Mouse (Mus musculus): ENCODE data around the gene Chga. TPM values are rescaled to one million over a fixed set of nuclear protein-coding genes. Genes with fewer than 3 reads are reported as not detected.

The Chga gene
- polyA plus RNA-seq, 1 experiment from 2014 or later, result 129 TPM

DNA sequence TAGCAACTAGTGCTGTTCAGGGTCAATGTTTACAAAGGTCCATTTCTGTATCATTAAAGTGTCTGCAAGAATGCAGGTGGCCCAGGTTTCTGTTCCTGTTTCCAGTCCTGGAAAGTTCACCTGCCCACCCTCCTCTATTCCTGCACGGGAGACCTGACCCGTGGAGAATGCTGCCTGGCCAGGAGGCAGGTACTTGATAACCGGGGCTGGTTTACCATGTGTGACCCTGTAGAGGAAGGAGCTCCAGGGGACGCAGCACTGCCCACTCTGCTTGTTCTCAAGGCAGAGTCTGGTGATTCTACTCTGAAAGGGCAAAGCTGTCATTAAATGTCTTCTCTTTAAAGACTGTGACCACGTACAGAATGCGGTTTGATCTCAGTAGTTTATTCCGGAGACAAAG is 13.4 kb downstream of the Chga start:
- no peaks in the 10 kb centered on the region for H3K9me3 ChIP-seq
- no peak overlapping the region for H3K27ac ChIP-seq (replicated peaks)
- no peaks in the 10 kb centered on the region for H3K4me1 ChIP-seq (replicated peaks)
- H3K4me3 ChIP-seq, result no peak overlapping the region
- H3K27me3 ChIP-seq, result no peaks in the 10 kb centered on the region
- ATAC-seq (ENCODE audit: low read depth), result no peak
- peaks cover 37% of the 10 kb centered on the region; the same call in 1 of the 2 replicates for H3K36me3 ChIP-seq
- no peak overlapping the region for H3K9ac ChIP-seq
- WGBS, result 75% methylated on average over 7 of the region's 7 CpGs
- H3K4me2 ChIP-seq, result no peak overlapping the region

DNA sequence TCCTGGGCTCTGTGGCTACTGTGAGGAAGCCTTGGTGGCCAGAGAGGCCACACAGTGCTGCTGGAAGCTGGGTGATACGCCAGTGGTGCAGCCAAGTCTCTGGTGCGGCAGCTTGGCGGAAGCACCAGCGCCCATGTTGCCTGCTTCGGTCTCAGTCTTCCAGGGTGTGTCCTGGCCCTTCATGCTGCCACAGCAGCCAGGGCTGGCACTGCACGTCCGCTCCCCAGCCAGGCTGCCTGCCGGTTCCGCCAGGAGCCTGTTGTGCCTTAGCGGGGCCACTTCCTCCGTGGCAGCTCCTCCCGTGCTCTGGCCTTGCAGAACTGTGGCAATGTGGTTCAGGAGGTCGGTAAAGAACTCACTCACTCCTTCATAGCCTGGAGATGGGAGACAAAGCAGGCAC is 15.3 kb downstream of the Chga start:
- Histone ChIP-seq H3K4me3 (no peak overlapping the region), H3K4me1 (replicated peaks) (no peaks in the 10 kb centered on the region), H3K27me3 (no peaks in the 10 kb centered on the region), H3K36me3 (peaks cover 36% of the 10 kb centered on the region; the same call in 1 of the 2 replicates), H3K9me3 (no peaks in the 10 kb centered on the region), H3K4me2 (no peak overlapping the region), H3K9ac (no peak overlapping the region), H3K27ac (replicated peaks) (no peak overlapping the region)
- WGBS, result 90% methylated on average over 13 of the region's 13 CpGs
- no peak for ATAC-seq (ENCODE audit: low read depth)

DNA sequence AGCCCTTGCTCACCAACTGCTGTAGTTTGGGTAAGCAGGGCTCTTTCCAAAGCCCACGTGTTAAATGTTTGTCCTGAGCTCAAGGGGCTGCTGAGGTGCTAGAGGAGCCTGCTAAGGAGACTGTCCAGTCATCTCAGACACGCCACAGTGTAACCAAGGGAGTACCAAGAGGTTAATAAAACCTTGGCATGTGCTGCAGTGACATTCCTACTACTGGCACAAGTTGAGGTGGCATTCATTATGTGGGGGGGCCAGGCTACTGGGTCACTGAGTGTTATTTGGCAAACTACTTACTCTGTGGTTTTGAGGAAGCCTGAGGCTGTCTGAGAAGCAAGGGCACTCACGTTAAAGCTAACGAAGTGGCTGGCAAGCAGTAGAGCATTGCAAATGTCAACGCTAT is 16.0 kb downstream of the Chga start:
- 79% methylated on average over 5 of the region's 5 CpGs for WGBS
- Histone ChIP-seq H3K27me3 (no peaks in the 10 kb centered on the region), H3K9me3 (no peaks in the 10 kb centered on the region), H3K4me2 (no peak overlapping the region), H3K4me1 (replicated peaks) (no peaks in the 10 kb centered on the region), H3K36me3 (peaks cover 36% of the 10 kb centered on the region; the same call in 1 of the 2 replicates), H3K9ac (no peak overlapping the region; the same call in 1 of the 2 replicates), H3K4me3 (no peak overlapping the region), H3K27ac (replicated peaks) (no peak overlapping the region)
- no peak for ATAC-seq (ENCODE audit: low read depth)

DNA sequence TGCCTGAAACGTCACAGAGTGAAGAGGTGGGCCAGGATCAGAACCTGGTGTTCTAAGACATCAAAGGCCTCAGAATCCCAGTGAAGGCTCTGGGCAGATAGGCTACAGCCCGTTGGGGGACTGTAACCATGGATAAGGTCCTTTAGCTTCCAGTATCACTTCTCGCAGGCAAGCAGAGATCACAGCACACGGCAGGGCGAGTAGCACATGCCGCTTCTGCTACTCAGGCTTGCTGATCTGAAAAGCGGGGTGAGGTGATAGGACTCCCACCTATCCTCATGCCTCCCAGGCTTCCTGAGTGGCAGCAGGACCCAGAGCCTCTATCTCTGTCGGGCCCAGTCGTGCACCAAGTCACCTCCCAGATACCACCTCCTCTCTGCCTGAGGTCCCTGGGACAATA is 16.9 kb downstream of the Chga start:
- no peaks in the 10 kb centered on the region for H3K9me3 ChIP-seq
- H3K4me1 ChIP-seq (replicated peaks), result no peaks in the 10 kb centered on the region
- H3K4me3 ChIP-seq, result no peak overlapping the region
- ATAC-seq (ENCODE audit: low read depth), result no peak
- H3K27me3 ChIP-seq, result no peaks in the 10 kb centered on the region
- H3K27ac ChIP-seq (replicated peaks), result no peak overlapping the region
- H3K4me2 ChIP-seq, result no peak overlapping the region
- peaks cover 36% of the 10 kb centered on the region; the same call in 1 of the 2 replicates for H3K36me3 ChIP-seq
- 90% methylated on average over 9 of the region's 9 CpGs for WGBS
- H3K9ac ChIP-seq, result no peak overlapping the region

DNA sequence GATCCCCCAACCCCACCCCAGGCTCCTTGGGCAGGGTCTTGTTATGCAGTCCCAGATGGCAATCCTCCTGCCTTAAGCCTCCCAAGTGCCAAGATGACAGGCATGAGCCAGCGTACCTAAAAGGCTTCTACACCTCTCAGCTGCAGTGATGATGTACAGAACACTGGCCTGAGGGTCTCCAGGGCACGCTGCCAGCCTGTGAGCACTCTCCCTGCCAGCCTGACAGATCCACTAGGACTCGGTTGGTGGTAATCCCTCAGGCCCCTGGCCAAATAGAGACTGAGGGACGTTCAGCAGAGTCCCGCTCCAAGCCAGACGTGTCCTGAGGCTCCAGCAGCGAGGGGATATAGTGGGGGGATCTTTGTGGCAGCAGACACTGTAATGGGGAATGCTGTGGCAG is 18.3 kb downstream of the Chga start:
- no peaks in the 10 kb centered on the region for H3K27me3 ChIP-seq
- H3K4me2 ChIP-seq, result no peak overlapping the region
- H3K27ac ChIP-seq (replicated peaks), result no peak overlapping the region
- no peak overlapping the region for H3K4me3 ChIP-seq
- ATAC-seq (ENCODE audit: low read depth), result no peak
- peaks cover 44% of the 10 kb centered on the region for H3K36me3 ChIP-seq
- 71% methylated on average over 7 of the region's 7 CpGs for WGBS
- no peaks in the 10 kb centered on the region for H3K9me3 ChIP-seq
- H3K4me1 ChIP-seq (replicated peaks), result no peaks in the 10 kb centered on the region
- peak overlapping the region; percentile 47; the same call in 1 of the 2 replicates for H3K9ac ChIP-seq

DNA sequence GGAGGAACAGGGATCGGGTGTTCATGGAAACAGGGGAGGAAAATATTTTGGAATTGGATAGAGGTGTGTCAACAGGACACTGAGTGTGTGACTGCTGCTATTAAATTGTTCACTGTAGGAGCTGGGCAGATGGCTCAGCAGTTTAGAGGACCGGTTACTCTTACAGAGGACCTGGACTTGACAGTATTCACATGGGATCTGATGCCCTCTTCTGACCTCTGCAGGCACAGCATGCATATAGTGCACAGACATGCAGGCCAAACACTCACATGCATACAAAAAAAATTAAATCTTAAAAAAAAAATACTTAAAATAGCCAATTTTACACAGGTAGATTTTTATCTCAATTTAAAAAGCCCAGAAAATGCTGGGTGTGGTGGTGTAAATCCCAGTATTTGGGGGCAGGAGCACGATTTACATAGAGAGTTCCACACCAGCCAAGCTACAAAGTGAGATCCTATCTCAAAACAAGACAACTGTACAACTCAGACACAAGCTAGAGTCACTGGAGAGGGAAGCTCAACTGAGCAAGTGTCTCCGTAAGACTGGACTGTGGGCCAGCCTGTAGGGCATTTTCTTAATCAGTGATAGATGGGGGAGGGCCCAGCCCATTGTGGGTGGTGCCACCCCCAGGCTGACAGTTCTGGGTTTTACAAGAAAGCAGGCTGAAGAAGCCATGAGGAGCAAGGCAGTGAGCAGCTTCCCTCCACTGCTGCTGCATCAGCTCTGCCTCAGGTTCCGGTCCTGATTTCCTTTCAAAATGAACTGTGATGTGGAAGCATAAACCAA is 21.0 kb downstream of the Chga start:
- H3K9ac ChIP-seq, result no peak overlapping the region
- no peaks in the 10 kb centered on the region for H3K9me3 ChIP-seq
- H3K4me3 ChIP-seq, result no peak overlapping the region
- 79% methylated on average over 5 of the region's 5 CpGs for WGBS
- peaks cover 34% of the 10 kb centered on the region for H3K36me3 ChIP-seq
- no peak for ATAC-seq (ENCODE audit: low read depth)
- H3K4me1 ChIP-seq (replicated peaks), result no peaks in the 10 kb centered on the region
- H3K27me3 ChIP-seq, result no peaks in the 10 kb centered on the region
- no peak overlapping the region for H3K4me2 ChIP-seq
- H3K27ac ChIP-seq (replicated peaks), result no peak overlapping the region

DNA sequence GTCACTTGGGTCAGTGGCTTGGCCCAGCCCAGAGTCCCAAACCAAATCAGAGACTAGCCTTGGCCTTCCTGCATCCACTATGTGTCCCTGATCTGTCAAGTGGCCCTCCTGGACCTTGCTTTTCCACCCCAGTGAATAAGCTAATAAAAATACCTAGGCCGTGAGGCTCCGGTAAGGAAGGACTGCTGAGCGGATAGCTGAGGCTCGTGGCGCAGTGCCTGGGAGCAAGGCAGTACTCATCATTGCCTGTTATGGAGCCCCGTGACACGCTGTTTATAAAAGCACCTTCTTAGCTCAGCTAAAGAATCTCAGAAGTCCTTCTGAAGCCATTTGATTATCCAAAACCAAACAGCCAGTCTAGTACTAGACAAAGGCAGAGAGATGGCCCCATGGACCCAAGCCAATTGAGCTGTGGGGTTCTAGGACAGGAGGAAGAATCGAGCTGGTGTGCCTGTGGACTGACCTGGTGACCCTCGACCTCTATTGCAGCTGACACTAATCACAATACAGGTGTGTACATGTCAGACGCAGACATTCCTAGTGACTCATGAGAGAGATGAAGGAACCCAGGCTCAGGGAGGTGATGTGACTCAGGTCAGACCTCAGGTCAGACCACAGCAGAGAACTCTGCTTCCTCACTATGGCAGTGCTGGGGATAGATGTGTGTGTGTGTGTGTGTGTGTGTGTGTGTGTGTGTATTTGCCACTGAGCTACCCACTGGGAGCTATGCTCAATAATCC is 22.1 kb downstream of the Chga start:
- peaks cover 34% of the 10 kb centered on the region for H3K36me3 ChIP-seq
- H3K27ac ChIP-seq (replicated peaks), result no peak overlapping the region
- no peaks in the 10 kb centered on the region for H3K9me3 ChIP-seq
- no peak overlapping the region for H3K9ac ChIP-seq
- 78% methylated on average over 10 of the region's 10 CpGs for WGBS
- H3K4me3 ChIP-seq, result no peak overlapping the region
- no peak for ATAC-seq (ENCODE audit: low read depth)
- no peaks in the 10 kb centered on the region for H3K4me1 ChIP-seq (replicated peaks)
- H3K27me3 ChIP-seq, result no peaks in the 10 kb centered on the region
- no peak overlapping the region for H3K4me2 ChIP-seq

DNA sequence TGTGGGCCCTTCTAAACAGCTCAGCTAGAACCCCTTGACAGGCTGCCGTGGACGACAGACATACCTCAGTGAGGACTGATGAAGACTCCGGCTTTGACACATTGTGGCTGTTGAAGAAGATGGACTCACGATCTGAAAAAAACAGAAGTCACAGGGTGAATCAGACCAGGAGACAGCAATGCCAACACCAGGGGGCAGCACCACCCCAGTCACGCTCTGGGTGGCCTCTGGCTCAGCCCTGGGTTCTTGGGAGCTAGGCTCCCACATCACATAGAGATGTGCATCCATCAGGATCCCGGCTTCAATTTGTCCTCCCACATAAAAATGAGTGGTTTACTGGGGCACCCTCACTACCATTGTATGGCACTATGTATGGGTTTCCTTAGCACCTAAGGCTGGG is 24.3 kb downstream of the Chga start:
- H3K4me2 ChIP-seq, result no peak overlapping the region
- 61% methylated on average over 6 of the region's 6 CpGs for WGBS
- H3K27ac ChIP-seq (replicated peaks), result no peak overlapping the region
- H3K9me3 ChIP-seq, result no peaks in the 10 kb centered on the region
- peaks cover 23% of the 10 kb centered on the region for H3K36me3 ChIP-seq
- H3K27me3 ChIP-seq, result no peaks in the 10 kb centered on the region
- H3K4me1 ChIP-seq (replicated peaks), result no peaks in the 10 kb centered on the region
- no peak overlapping the region for H3K9ac ChIP-seq
- ATAC-seq (ENCODE audit: low read depth), result peak; percentile 54
- no peak overlapping the region for H3K4me3 ChIP-seq

DNA sequence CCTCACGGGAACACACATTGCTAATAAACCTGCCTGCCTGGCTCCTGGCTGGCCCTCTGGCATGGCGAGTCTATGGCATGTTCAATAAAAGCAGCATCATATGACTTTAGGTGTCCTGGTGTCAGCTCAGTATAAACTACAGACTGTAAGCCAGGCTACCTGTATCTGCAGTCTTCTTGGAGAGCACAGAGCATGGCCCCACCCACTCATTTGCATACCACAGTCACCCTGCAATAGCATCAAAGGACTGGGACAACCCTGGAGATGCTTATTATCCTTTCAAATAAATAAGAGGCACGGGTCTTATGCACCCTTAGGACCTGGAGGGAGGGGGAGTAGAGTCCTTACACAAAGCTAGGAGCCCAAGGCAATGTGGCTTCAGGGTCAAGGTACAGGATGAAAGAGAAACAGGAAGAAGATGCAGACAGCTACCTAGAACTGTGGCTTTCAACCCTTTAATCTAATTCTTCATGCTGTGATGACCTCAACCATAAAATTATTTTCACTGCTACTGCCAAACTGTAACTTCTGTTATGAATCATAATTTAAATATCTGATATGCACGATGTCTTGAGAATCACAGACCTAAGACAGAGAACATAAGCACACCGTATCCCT is 26.9 kb downstream of the Chga start:
- WGBS, result 70% methylated on average over 5 of the region's 5 CpGs
- no peak overlapping the region for H3K4me2 ChIP-seq

DNA sequence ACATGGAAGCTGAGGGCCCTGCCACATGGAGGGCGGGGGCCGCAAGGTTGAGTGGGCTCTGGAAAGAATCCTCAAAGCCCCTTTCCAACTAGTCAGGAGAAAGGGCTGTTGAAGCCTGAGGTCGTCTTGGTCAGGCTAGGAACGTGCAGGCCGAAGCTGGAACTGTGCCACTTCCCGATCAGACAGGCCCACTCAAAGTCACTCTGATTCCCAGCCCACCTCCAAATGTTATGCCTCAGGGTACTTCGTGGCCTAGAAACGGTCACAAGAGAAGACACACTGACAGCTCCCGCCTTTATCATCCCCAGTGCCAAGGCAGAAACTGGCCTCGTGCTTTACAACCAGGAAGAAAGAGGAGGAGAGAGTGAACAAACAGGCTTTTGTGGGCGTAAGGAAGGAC is 27.7 kb downstream of the Chga start:
- H3K4me1 ChIP-seq (replicated peaks), result no peaks in the 10 kb centered on the region
- no peak overlapping the region for H3K9ac ChIP-seq
- H3K27ac ChIP-seq (replicated peaks), result no peak overlapping the region
- 70% methylated on average over 11 of the region's 11 CpGs for WGBS
- no peak overlapping the region for H3K4me2 ChIP-seq
- H3K9me3 ChIP-seq, result no peaks in the 10 kb centered on the region
- no peak overlapping the region for H3K4me3 ChIP-seq
- no peaks in the 10 kb centered on the region for H3K27me3 ChIP-seq
- H3K36me3 ChIP-seq, result peaks cover 44% of the 10 kb centered on the region
- ATAC-seq (ENCODE audit: low read depth), result no peak

More for the DNA sequence above, 26.9 kb downstream of the Chga start:
- Histone ChIP-seq H3K36me3 (peaks cover 42% of the 10 kb centered on the region), H3K4me3 (no peak overlapping the region), H3K9ac (no peak overlapping the region), H3K9me3 (no peaks in the 10 kb centered on the region), H3K27ac (replicated peaks) (no peak overlapping the region), H3K4me1 (replicated peaks) (no peaks in the 10 kb centered on the region), H3K27me3 (no peaks in the 10 kb centered on the region)
- ATAC-seq (ENCODE audit: low read depth), result no peak

DNA sequence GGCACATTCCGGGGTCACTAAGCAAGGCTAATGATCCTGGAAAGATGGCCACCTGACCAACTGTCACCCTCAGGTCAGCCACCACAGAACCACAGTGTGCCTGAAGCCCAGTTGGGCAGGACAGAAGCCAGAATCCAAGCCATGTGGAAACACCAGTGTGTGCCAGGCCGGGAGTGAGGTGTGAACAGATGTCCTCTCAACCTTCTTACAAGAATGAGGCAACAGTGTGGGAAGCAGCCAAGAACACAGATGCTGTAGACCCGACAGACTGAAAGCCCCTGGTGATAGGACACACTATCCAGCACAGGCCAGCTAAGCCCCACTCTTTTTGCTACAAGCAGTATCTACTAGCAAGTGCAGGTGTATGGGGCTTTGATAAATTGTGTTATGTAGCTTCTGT is 30.6 kb downstream of the Chga start:
- no peak for ATAC-seq (ENCODE audit: low read depth)
- Histone ChIP-seq H3K9me3 (no peaks in the 10 kb centered on the region), H3K9ac (no peak overlapping the region), H3K4me1 (replicated peaks) (no peaks in the 10 kb centered on the region), H3K4me2 (no peak overlapping the region), H3K27me3 (no peaks in the 10 kb centered on the region), H3K27ac (replicated peaks) (no peak overlapping the region), H3K4me3 (no peak overlapping the region), H3K36me3 (peaks cover 36% of the 10 kb centered on the region)
- WGBS, result 83% methylated on average over 3 of the region's 3 CpGs

DNA sequence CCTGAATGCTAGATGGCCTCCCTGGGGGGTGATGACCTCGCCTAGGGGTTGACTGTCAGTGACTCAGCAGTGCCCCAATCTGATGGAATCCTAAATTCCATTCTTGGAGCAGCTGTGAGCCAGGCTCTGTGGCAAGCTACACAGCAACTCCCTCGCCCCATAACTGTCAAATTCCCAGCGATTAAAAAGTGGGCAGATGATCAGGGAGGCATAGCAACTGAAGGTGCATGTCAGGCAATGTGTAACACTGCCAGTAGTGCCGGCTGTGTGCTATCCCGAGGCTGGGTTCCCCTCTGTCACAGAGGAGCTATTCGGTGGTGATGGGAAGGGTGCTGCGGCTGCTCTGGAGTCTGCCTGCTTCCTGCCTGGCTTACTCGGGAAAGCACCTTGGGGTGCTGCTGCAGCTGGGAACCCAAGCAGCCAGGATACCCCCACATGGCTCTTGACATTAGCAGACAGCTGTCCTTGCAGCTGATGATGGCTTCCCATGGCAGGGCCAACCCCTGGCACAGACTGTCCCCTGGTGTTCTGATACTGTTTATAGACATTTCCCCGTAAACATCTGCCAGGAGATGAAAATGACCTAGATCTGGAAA is 31.6 kb downstream of the Chga start:
- WGBS, result 80% methylated on average over 9 of the region's 9 CpGs
- H3K27me3 ChIP-seq, result no peaks in the 10 kb centered on the region
- ATAC-seq (ENCODE audit: low read depth), result no peak

More for the DNA sequence above, 31.6 kb downstream of the Chga start:
- H3K4me1 ChIP-seq (replicated peaks), result no peaks in the 10 kb centered on the region
- no peaks in the 10 kb centered on the region for H3K9me3 ChIP-seq
- no peak overlapping the region for H3K27ac ChIP-seq (replicated peaks)
- no peak overlapping the region for H3K4me2 ChIP-seq
- H3K9ac ChIP-seq, result no peak overlapping the region
- peaks cover 36% of the 10 kb centered on the region for H3K36me3 ChIP-seq
- H3K4me3 ChIP-seq, result no peak overlapping the region
